Mouse (Mus musculus) midbrain, postnatal 0 days (tissue): ENCODE measurements at regions not wholly inside any gene's neighbourhood (a gene's known extent, or its start where the extent isn't known, plus 50 kb on each side); places are given as distances from the start of the nearest gene placed in this dataset.

Experiments used
- ATAC-seq: fragments of 200-750 bp; cut with Nextera tagmentation; 2 replicates; pipeline ENCODE4 v1.8.0; 2017; ENCODE audit warnings: moderate number of reproducible peaks, mild to moderate bottlenecking, moderate TSS enrichment, moderate library complexity; ENCODE audit not compliant: low FRiP score
- DNase-seq: peaks from one replicate; pipeline ENCODE4 v3.0.0-alpha.2; 2015; ENCODE audit warnings: low spot score
- H3K27ac ChIP-seq: fragments of 300-500 bp; sonication (generic); 2 replicates; pipeline ENCODE4 v1.5.1; 2014; ENCODE audit warnings: low read depth, mild to moderate bottlenecking, low read length, mixed read lengths
- H3K27me3 ChIP-seq: fragments of 300-500 bp; sonication (generic); 2 replicates; pipeline ENCODE4 v1.6.1; 2014; ENCODE audit warnings: low read length, control low read depth, mixed read lengths; ENCODE audit not compliant: insufficient read depth
- H3K36me3 ChIP-seq: fragments of 300-500 bp; sonication (generic); 2 replicates; pipeline ENCODE4 v1.6.1; 2014; ENCODE audit warnings: low read length, control low read depth, mixed read lengths; ENCODE audit not compliant: insufficient read depth
- H3K4me1 ChIP-seq: fragments of 300-500 bp; sonication (generic); 2 replicates; pipeline ENCODE4 v1.6.1; 2014; ENCODE audit warnings: mild to moderate bottlenecking, control low read depth, antibody characterized with exemption, low read length, mixed read lengths; ENCODE audit not compliant: insufficient read depth
- H3K4me2 ChIP-seq: fragments of 300-500 bp; sonication (generic); 2 replicates; pipeline ENCODE4 v1.6.1; 2014; ENCODE audit warnings: low read depth, mild to moderate bottlenecking, low read length, mixed read lengths; ENCODE audit not compliant: poor library complexity, severe bottlenecking
- H3K4me3 ChIP-seq: fragments of 300-500 bp; sonication (generic); 2 replicates; pipeline ENCODE4 v1.5.1; 2014; ENCODE audit warnings: low read depth, mild to moderate bottlenecking, low read length, moderate library complexity
- H3K9ac ChIP-seq: fragments of 300-500 bp; sonication (generic); replicated peaks from 2 replicates; pipeline ENCODE4 v1.6.1; 2014; ENCODE audit warnings: mild to moderate bottlenecking, low read length, moderate library complexity, mixed read lengths; ENCODE audit not compliant: poor library complexity, severe bottlenecking
- H3K9me3 ChIP-seq: fragments of 300-500 bp; sonication (generic); 2 replicates; pipeline ENCODE4 v1.6.1; 2016; ENCODE audit warnings: low read length, control low read depth
- CTCF ChIP-seq: IDR thresholded peaks from 2 replicates; pipeline ENCODE4 v1.5.1; 2016; ENCODE audit warnings: antibody characterized with exemption, mild to moderate bottlenecking
- WGBS: fragments of 180-500 bp; shearing (Covaris S2); extraction: QIAGEN DNeasy Blood & Tissue Kit; methylation state at CpG from one replicate; pipeline ENCODE4 v1.1.7; 2014; 5-methylcytosine and 5-hydroxymethylcytosine counted together

DNA sequence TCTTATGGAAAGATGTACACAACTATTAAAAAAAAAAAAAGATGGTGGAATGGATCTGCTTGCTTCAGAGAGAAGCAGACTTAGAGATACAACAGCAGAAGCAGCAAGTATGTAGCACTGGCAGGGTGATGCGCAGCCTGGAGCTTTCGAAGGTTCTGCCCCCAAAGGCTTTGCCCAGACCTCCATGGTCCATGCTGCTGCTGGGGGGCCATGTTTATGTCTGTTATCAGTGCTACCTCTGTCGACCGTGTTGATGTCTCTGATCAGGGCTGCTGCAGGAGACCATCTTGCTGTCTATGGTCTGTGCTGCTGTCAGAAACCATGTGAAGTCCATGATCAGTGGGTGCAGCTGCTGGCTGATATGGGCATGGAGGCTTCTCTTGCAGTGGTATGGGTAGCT, 88.6 kb upstream of the Fam189a1 start:
- Histone ChIP-seq H3K9me3 (no peaks in the 10 kb centered on the region), H3K36me3 (no peaks in the 10 kb centered on the region), H3K9ac (no peak overlapping the region), H3K4me2 (no peak overlapping the region), H3K4me1 (no peaks in the 10 kb centered on the region), H3K4me3 (no peak overlapping the region), H3K27me3 (no peaks in the 10 kb centered on the region), H3K27ac (no peak overlapping the region)
- ATAC-seq = no peak
- DNase-seq = no peak
- 92% methylated on average over 4 of the region's 4 CpGs for WGBS
- TF ChIP-seq CTCF = no peak

DNA sequence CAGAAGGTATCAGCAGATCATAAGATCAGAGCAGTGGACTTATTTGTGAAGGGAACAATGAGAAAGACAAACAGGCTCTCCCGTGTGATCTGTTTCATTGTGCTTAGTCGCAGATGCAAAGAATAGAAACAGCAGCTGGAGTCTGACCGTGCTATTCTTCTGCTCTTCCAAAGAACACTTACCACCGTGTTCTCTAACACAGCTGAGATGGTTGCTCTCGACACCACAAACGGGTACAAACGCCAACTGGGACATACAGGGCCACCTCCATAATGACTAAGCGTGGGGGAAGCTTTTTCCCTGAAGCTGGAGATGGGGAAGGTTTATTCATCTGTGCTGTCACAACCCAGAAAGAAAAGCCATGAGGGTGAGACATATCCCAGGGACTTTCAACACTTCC, 84.8 kb upstream of the Fam189a1 start:
- ATAC-seq (no peak), DNase-seq (no peak)
- Histone ChIP-seq H3K27me3 (no peaks in the 10 kb centered on the region), H3K9me3 (no peaks in the 10 kb centered on the region), H3K9ac (no peak overlapping the region), H3K4me1 (no peaks in the 10 kb centered on the region), H3K4me2 (no peak overlapping the region), H3K27ac (no peak overlapping the region), H3K4me3 (no peak overlapping the region), H3K36me3 (no peaks in the 10 kb centered on the region)
- WGBS = 18% methylated on average over 8 of the region's 8 CpGs
- TF ChIP-seq CTCF = no peak

DNA sequence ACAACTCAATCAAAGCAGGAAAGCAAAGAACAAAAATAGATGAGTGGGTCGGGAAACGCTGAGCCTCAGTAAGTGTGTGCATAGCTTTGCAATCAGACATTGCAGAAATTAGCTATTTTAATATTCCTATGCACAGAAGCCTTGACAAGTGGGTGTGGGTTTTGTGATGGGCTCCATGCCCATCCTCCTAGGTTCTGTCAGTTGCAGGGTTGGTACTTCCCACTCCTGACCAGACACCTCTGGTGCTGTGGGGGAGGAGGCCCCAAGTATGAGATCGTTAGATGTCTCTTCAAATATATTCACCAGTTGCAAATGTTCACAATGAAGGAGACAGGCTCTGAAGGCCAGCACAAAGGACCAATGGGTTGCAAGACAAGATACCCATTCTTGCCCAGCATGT, 79.3 kb upstream of the Fam189a1 start:
- no peak overlapping the region for H3K27ac ChIP-seq
- ATAC-seq = no peak
- TF ChIP-seq CTCF = no peak
- no peaks in the 10 kb centered on the region for H3K4me1 ChIP-seq
- DNase-seq = no peak
- no peaks in the 10 kb centered on the region for H3K9me3 ChIP-seq
- H3K4me3 ChIP-seq = no peak overlapping the region
- no peak overlapping the region for H3K4me2 ChIP-seq
- H3K36me3 ChIP-seq = no peaks in the 10 kb centered on the region
- no peak overlapping the region for H3K9ac ChIP-seq
- no peaks in the 10 kb centered on the region for H3K27me3 ChIP-seq
- 93% methylated on average over 3 of the region's 3 CpGs for WGBS

DNA sequence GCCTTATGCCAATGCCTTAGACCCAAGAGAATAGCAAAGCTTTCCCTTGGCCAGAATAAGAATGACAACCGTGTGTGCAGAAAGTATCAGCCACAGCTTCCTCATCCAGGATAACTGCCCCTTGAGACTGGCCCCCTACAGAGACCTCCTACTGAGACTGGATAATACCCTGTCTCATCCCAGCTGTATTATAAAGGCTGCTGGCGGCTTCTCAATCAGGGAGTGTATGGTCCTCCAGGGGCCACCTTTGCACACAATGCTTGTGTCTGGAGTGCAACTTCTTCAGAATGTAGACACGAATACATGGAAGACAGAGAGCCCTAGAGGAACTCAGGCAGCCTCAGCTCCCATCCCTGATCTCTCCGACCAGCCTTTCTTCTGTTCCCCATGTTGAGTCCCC, 77.3 kb upstream of the Fam189a1 start:
- no peak overlapping the region for H3K27ac ChIP-seq
- H3K36me3 ChIP-seq = no peaks in the 10 kb centered on the region
- no peak overlapping the region for H3K9ac ChIP-seq
- TF ChIP-seq CTCF = no peak
- no peaks in the 10 kb centered on the region for H3K9me3 ChIP-seq
- WGBS = 46% methylated on average over 4 of the region's 4 CpGs
- H3K4me2 ChIP-seq = no peak overlapping the region
- no peak for ATAC-seq
- no peaks in the 10 kb centered on the region for H3K4me1 ChIP-seq
- DNase-seq = no peak
- no peak overlapping the region for H3K4me3 ChIP-seq
- no peaks in the 10 kb centered on the region for H3K27me3 ChIP-seq

DNA sequence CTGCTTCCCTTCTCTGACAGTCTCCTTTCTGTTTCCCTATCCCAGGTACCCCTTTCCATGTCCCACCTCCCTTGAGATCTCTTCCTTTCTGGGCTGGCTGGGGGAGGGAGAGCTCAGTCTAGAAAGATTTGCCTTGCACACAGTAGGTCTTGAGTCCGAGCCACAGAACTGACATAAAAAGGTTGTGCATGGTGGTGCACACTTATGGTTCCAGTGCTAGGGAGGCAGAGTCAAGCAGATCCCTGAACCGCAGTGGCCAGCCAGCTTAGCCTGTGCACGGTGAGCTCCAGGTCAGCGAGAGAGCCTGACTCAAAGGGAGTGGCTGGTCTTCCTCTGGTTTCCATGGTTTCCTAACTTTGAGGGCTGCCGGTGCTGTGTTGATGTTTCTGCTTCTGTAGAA, 72.9 kb upstream of the Fam189a1 start:
- no peaks in the 10 kb centered on the region for H3K9me3 ChIP-seq
- H3K27ac ChIP-seq = no peak overlapping the region
- no peaks in the 10 kb centered on the region for H3K27me3 ChIP-seq
- H3K9ac ChIP-seq = no peak overlapping the region
- no peak overlapping the region for H3K4me3 ChIP-seq
- no peak for TF ChIP-seq CTCF
- 59% methylated on average over 5 of the region's 5 CpGs for WGBS
- H3K4me2 ChIP-seq = no peak overlapping the region
- H3K4me1 ChIP-seq = no peaks in the 10 kb centered on the region
- no peak for DNase-seq
- H3K36me3 ChIP-seq = no peaks in the 10 kb centered on the region
- ATAC-seq = no peak

DNA sequence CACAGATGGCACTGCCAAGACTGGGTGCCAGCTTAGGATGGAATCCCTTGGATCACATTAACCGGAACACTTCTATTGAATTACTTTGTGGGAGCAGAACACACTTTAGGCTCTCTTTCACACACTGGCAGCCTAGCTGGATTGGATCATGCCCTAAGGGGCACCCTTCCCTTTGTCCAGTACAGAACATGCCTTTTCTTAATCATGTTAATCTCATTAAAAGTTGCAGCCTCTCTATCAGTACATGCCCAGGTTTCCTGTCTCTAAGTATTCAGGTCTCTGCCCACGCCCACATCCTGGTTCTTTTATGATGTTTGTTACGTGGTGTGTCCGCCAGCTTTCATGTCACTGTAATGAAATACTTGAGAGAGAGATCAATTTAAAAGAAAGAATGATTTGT, 69.8 kb upstream of the Fam189a1 start:
- ATAC-seq = no peak
- no peaks in the 10 kb centered on the region for H3K36me3 ChIP-seq
- H3K9me3 ChIP-seq = no peaks in the 10 kb centered on the region
- no peak for TF ChIP-seq CTCF
- H3K4me2 ChIP-seq = no peak overlapping the region
- H3K27me3 ChIP-seq = no peaks in the 10 kb centered on the region
- no peaks in the 10 kb centered on the region for H3K4me1 ChIP-seq
- H3K4me3 ChIP-seq = no peak overlapping the region
- H3K27ac ChIP-seq = no peak overlapping the region
- no peak overlapping the region for H3K9ac ChIP-seq
- WGBS = 70% methylated on average over 4 of the region's 4 CpGs
- no peak for DNase-seq
